Mouse (Mus musculus) intestine, embryonic 15.5 days (tissue): ENCODE results near the gene Nkiras1. TPM values are rescaled to one million over a fixed set of nuclear protein-coding genes. Genes with fewer than 3 reads are reported as not detected.
"Not testable (repeated sequence)": the region's sequence is repeated elsewhere in the genome, so short reads cannot be mapped to it uniquely, and the experiment has no call there.

Experiments used
- ATAC-seq: fragments of 200-750 bp; cut with Nextera tagmentation; 2 replicates; pipeline ENCODE4 v1.8.0; 2017; ENCODE audit warnings: moderate TSS enrichment, moderate library complexity
- H3K27ac ChIP-seq: fragments of 300-500 bp; sonication (generic); 2 replicates; pipeline ENCODE4 v1.5.1; 2015; ENCODE audit warnings: mild to moderate bottlenecking, inconsistent platforms
- H3K27me3 ChIP-seq: fragments of 300-500 bp; sonication (generic); replicated peaks from 2 replicates; pipeline ENCODE4 v1.6.1; 2015; ENCODE audit warnings: inconsistent platforms
- H3K36me3 ChIP-seq: fragments of 300-500 bp; sonication (generic); 2 replicates; pipeline ENCODE4 v1.6.1; 2015; ENCODE audit warnings: inconsistent platforms
- H3K4me1 ChIP-seq: fragments of 300-500 bp; sonication (generic); replicated peaks from 2 replicates; pipeline ENCODE4 v1.6.1; 2015; ENCODE audit warnings: inconsistent platforms
- H3K4me2 ChIP-seq: fragments of 300-500 bp; sonication (generic); replicated peaks from 2 replicates; pipeline ENCODE4 v1.6.1; 2015; ENCODE audit warnings: mild to moderate bottlenecking, inconsistent platforms
- H3K4me3 ChIP-seq: fragments of 300-500 bp; sonication (generic); replicated peaks from 2 replicates; pipeline ENCODE4 v1.5.1; 2015; ENCODE audit warnings: inconsistent platforms
- H3K9ac ChIP-seq: fragments of 300-500 bp; sonication (generic); 2 replicates; pipeline ENCODE4 v1.6.1; 2015; ENCODE audit warnings: inconsistent platforms
- H3K9me3 ChIP-seq: fragments of 300-500 bp; sonication (generic); 2 replicates; pipeline ENCODE4 v1.6.1; 2016; ENCODE audit warnings: inconsistent platforms
- WGBS: fragments of 180-500 bp; shearing (Covaris S2); methylation state at CpG from one replicate; pipeline ENCODE4 v1.1.7; 2015; 5-methylcytosine and 5-hydroxymethylcytosine counted together
- polyA plus RNA-seq: library from polyadenylated mRNA; unstranded; fragments of >200 nt; fragmentation: Nextera tagmentation; extraction: Ambion mirVana; gene quantifications from 2 replicates; pipeline ENCODE4 v1.2.1, GENCODE M21; 2015

Gene Nkiras1
- polyA plus RNA-seq, 1 experiment from 2014 or later: 16.8 TPM

GRCm38 (mm10) chr14:18238750-18239731 lies 31.9 kb upstream of the Nkiras1 start, which contains the start of gene Nr1d2:
Nr1d2 (minus strand) TSS chr14:18239127.
- Histone ChIP-seq H3K27me3 (no peaks in the 10 kb centered on the region), H3K4me3 (peak within 1 kb of the TSS; percentile 80), H3K4me1 (0 out of 2 replicates have a peak, but pooled peaks cover 4% of the 10 kb centered on the region), H3K4me2 (peak within 1 kb of the TSS; percentile 87), H3K9me3 (no peaks in the 10 kb centered on the region), H3K9ac (peak within 1 kb of the TSS; percentile 62), H3K27ac (peak within 1 kb of the TSS; percentile 81), H3K36me3 (no peaks in the 10 kb centered on the region)
- under 1% methylated on average over 66 of the region's 66 CpGs for WGBS
- ATAC-seq: peak; percentile 93

GRCm38 (mm10) chr14:18240132-18240531 lies 30.8 kb upstream of the Nkiras1 start:
- no peak overlapping the region for H3K4me2 ChIP-seq
- H3K27me3 ChIP-seq: no peaks in the 10 kb centered on the region
- H3K4me1 ChIP-seq: no peaks in the 10 kb centered on the region
- H3K9ac ChIP-seq: no peak overlapping the region
- no peaks in the 10 kb centered on the region for H3K36me3 ChIP-seq
- H3K27ac ChIP-seq: no peak overlapping the region
- 68% methylated on average over 7 of the region's 7 CpGs for WGBS
- no peaks in the 10 kb centered on the region for H3K9me3 ChIP-seq
- no peak overlapping the region for H3K4me3 ChIP-seq
- ATAC-seq: no peak

GRCm38 (mm10) chr14:18241786-18242185 lies 29.1 kb upstream of the Nkiras1 start:
- H3K36me3 ChIP-seq: no peaks in the 10 kb centered on the region
- WGBS: 86% methylated on average over 4 of the region's 4 CpGs
- no peak overlapping the region for H3K9ac ChIP-seq
- no peaks in the 10 kb centered on the region for H3K4me1 ChIP-seq
- no peak overlapping the region for H3K27ac ChIP-seq
- no peaks in the 10 kb centered on the region for H3K9me3 ChIP-seq
- H3K4me3 ChIP-seq: no peak overlapping the region
- no peaks in the 10 kb centered on the region for H3K27me3 ChIP-seq
- ATAC-seq: no peak
- no peak overlapping the region for H3K4me2 ChIP-seq

- no peak overlapping the region for H3K9ac ChIP-seq
- no peaks in the 10 kb centered on the region for H3K4me1 ChIP-seq
- H3K4me3 ChIP-seq: no peak overlapping the region
- no peak overlapping the region for H3K27ac ChIP-seq
- no peaks in the 10 kb centered on the region for H3K9me3 ChIP-seq
- ATAC-seq: no peak
- H3K4me2 ChIP-seq: no peak overlapping the region
- no peaks in the 10 kb centered on the region for H3K27me3 ChIP-seq
- no peaks in the 10 kb centered on the region for H3K36me3 ChIP-seq
- WGBS: 81% methylated on average over 21 of the region's 21 CpGs
Measured at GRCm38 (mm10) chr14:18242638-18243130, 28.3 kb upstream of the Nkiras1 start.

GRCm38 (mm10) chr14:18261203-18261602 lies 9.7 kb upstream of the Nkiras1 start:
- no peak overlapping the region for H3K4me2 ChIP-seq
- H3K27ac ChIP-seq: no peak overlapping the region
- WGBS: 81% methylated on average over 3 of the region's 3 CpGs
- no peaks in the 10 kb centered on the region for H3K27me3 ChIP-seq
- no peak overlapping the region for H3K4me3 ChIP-seq
- no peak overlapping the region for H3K9ac ChIP-seq
- H3K4me1 ChIP-seq: no peaks in the 10 kb centered on the region
- no peak for ATAC-seq
- H3K9me3 ChIP-seq: no peaks in the 10 kb centered on the region
- H3K36me3 ChIP-seq: 0 out of 2 replicates have a peak, but pooled peaks cover 2% of the 10 kb centered on the region

- H3K4me2 ChIP-seq: no peak overlapping the region
- WGBS: 54% methylated on average over 4 of the region's 4 CpGs
Measured at GRCm38 (mm10) chr14:18263427-18263826, 7.5 kb upstream of the Nkiras1 start.

GRCm38 (mm10) chr14:18269947-18270528 lies 898 bp upstream of the Nkiras1 start:
- H3K36me3 ChIP-seq, ATAC-seq, H3K4me1 ChIP-seq, H3K9me3 ChIP-seq, H3K27me3 ChIP-seq: not testable (repeated sequence)
- H3K4me3 ChIP-seq: peak overlapping the region; percentile 83
- H3K27ac ChIP-seq: peak overlapping the region; percentile 75; the same call in 1 of the 2 replicates
- WGBS: under 1% methylated on average over 24 of the region's 24 CpGs
- peak overlapping the region; percentile 70 for H3K4me2 ChIP-seq
- peak overlapping the region; percentile 95 for H3K9ac ChIP-seq

More at GRCm38 (mm10) chr14:18263427-18263826, 7.5 kb upstream of the Nkiras1 start:
- no peaks in the 10 kb centered on the region for H3K27me3 ChIP-seq
- no peaks in the 10 kb centered on the region for H3K9me3 ChIP-seq
- H3K9ac ChIP-seq: no peak overlapping the region
- H3K36me3 ChIP-seq: 0 out of 2 replicates have a peak, but pooled peaks cover 5% of the 10 kb centered on the region
- H3K27ac ChIP-seq: no peak overlapping the region
- H3K4me3 ChIP-seq: no peak overlapping the region
- H3K4me1 ChIP-seq: no peaks in the 10 kb centered on the region
- ATAC-seq: no peak

GRCm38 (mm10) chr14:18271666-18272065 lies 730 bp downstream of the Nkiras1 start:
- H3K36me3 ChIP-seq: 0 out of 2 replicates have a peak, but pooled peaks cover 3% of the 10 kb centered on the region
- H3K4me3 ChIP-seq: peak overlapping the region; percentile 83
- 6% methylated on average over 7 of the region's 7 CpGs for WGBS
- no peaks in the 10 kb centered on the region for H3K9me3 ChIP-seq
- H3K27me3 ChIP-seq: no peaks in the 10 kb centered on the region
- no peak overlapping the region; the same call in 1 of the 2 replicates for H3K9ac ChIP-seq
- ATAC-seq: no peak
- no peaks in the 10 kb centered on the region for H3K4me1 ChIP-seq
- no peak overlapping the region for H3K27ac ChIP-seq
- peak overlapping the region; percentile 69 for H3K4me2 ChIP-seq

GRCm38 (mm10) chr14:18274526-18274925 lies 3.6 kb downstream of the Nkiras1 start:
- WGBS: 80% methylated on average over 1 of the region's 1 CpGs
- ATAC-seq: no peak
- H3K4me1 ChIP-seq: no peaks in the 10 kb centered on the region
- no peak overlapping the region for H3K27ac ChIP-seq
- peaks cover 10% of the 10 kb centered on the region; the same call in 1 of the 2 replicates for H3K36me3 ChIP-seq
- no peak overlapping the region for H3K9ac ChIP-seq
- H3K4me3 ChIP-seq: no peak overlapping the region
- no peak overlapping the region for H3K4me2 ChIP-seq
- no peaks in the 10 kb centered on the region for H3K9me3 ChIP-seq
- H3K27me3 ChIP-seq: no peaks in the 10 kb centered on the region

GRCm38 (mm10) chr14:18280375-18280774 lies 9.4 kb downstream of the Nkiras1 start:
- no peak overlapping the region for H3K9ac ChIP-seq
- no peak overlapping the region for H3K27ac ChIP-seq
- no peak overlapping the region for H3K4me2 ChIP-seq
- H3K4me1 ChIP-seq: no peaks in the 10 kb centered on the region
- no peak overlapping the region for H3K4me3 ChIP-seq
- H3K27me3 ChIP-seq: no peaks in the 10 kb centered on the region
- 91% methylated on average over 5 of the region's 5 CpGs for WGBS
- no peaks in the 10 kb centered on the region for H3K9me3 ChIP-seq
- peaks cover 14% of the 10 kb centered on the region; the same call in 1 of the 2 replicates for H3K36me3 ChIP-seq
- no peak for ATAC-seq

- H3K27ac ChIP-seq: no peak overlapping the region
- H3K27me3 ChIP-seq: no peaks in the 10 kb centered on the region
- no peak overlapping the region for H3K4me3 ChIP-seq
- H3K9ac ChIP-seq: no peak overlapping the region
- H3K36me3 ChIP-seq: 0 out of 2 replicates have a peak, but pooled peaks cover 4% of the 10 kb centered on the region
- H3K9me3 ChIP-seq: no peaks in the 10 kb centered on the region
- no peak; the same call in 1 of the 2 replicates for ATAC-seq
- H3K4me1 ChIP-seq: no peaks in the 10 kb centered on the region
- H3K4me2 ChIP-seq: no peak overlapping the region
- 83% methylated on average over 2 of the region's 2 CpGs for WGBS
Measured at GRCm38 (mm10) chr14:18284581-18284980, 13.6 kb downstream of the Nkiras1 start.

GRCm38 (mm10) chr14:18285476-18285875 lies 14.5 kb downstream of the Nkiras1 start:
- ATAC-seq: no peak
- Histone ChIP-seq H3K36me3 (0 out of 2 replicates have a peak, but pooled peaks cover 4% of the 10 kb centered on the region), H3K9ac (no peak overlapping the region), H3K27me3 (no peaks in the 10 kb centered on the region), H3K9me3 (no peaks in the 10 kb centered on the region), H3K27ac (no peak overlapping the region), H3K4me3 (no peak overlapping the region), H3K4me1 (no peaks in the 10 kb centered on the region), H3K4me2 (no peak overlapping the region)
- 79% methylated on average over 3 of the region's 3 CpGs for WGBS
